Mouse (Mus musculus) thymus, postnatal 14 days (tissue): Measurements from ENCODE around the gene Slc39a11.

Source experiments
- DNase-seq: peaks from one replicate; pipeline ENCODE4 v3.0.0; 2021

The Slc39a11 gene

DNA sequence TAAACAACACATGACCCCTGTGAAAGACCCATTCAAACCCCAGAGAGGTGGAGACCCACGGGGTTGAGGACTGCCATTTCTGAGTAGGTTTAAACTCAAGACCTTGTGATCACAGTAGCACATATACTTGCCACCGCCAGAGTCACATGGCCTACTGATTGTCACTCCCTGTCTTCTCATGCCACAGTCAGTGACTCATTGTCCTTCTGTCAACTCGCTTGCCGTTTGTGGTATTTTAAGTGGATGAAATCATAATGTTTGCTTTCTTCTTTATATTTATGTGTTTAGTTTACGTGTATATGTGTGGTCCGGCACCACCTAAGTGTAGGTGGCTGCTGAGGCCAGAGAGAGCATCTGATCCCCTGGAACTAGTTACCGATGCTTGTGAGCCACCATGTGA is 112.2 kb downstream of the Slc39a11 start:
- DNase-seq: no peak

- DNase-seq: no peak
These were observed 112.7 kb downstream of the Slc39a11 start for GRCm38 (mm10) chr11:113537199-113537586.

- DNase-seq: peak; percentile 52
These were observed 113.3 kb downstream of the Slc39a11 start for GRCm38 (mm10) chr11:113536308-113537198.

DNA sequence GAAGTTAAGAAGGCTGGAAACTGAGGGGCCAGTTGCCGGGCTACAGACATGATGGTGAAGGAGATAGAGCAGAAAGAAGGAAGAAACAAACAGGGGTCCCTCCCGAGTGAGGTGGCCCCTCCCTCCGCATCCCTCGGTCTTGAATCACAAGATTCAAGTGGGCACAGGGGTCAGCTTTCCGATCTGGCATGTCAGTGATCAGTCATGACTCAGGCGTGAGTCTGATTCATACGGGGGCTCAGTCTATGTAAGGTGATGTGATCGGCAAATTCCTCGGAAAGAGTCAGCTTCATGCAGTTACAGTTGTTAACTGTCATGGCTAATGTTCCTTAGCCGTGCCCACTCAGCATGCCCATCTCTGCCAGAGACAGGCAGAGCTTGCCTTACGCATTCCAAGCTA is 115.5 kb downstream of the Slc39a11 start:
- no peak for DNase-seq

GRCm38 (mm10) chr11:113533931-113534330 is 115.9 kb downstream of the Slc39a11 start:
- no peak for DNase-seq

GRCm38 (mm10) chr11:113528391-113528790 is 121.5 kb downstream of the Slc39a11 start:
- no peak for DNase-seq

GRCm38 (mm10) chr11:113525731-113526130 is 124.1 kb downstream of the Slc39a11 start:
- DNase-seq: no peak

DNA sequence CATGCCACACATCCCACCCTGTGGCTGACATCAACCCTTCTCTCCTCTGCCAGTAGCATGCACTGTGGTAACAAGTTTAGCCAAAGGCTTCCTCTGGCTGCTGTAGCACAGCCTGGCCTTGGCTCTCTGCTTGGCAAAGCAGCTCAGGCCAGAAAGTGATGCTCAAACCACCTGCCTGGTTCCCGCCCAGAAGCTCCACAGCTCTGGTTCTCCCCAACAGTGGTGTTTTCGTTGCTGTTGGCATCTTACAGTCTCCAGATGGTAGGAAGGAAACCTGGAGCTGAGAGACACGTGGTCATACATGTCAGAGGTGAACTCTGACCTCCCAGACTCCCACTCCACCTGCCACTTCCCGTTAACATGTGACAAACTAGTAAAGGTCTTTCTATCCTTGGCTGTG is 127.2 kb downstream of the Slc39a11 start:
- no peak for DNase-seq

- no peak for DNase-seq
These were observed 128.2 kb downstream of the Slc39a11 start for GRCm38 (mm10) chr11:113521469-113522190.

- no peak for DNase-seq
These were observed 128.9 kb downstream of the Slc39a11 start for GRCm38 (mm10) chr11:113520851-113521461.

DNA sequence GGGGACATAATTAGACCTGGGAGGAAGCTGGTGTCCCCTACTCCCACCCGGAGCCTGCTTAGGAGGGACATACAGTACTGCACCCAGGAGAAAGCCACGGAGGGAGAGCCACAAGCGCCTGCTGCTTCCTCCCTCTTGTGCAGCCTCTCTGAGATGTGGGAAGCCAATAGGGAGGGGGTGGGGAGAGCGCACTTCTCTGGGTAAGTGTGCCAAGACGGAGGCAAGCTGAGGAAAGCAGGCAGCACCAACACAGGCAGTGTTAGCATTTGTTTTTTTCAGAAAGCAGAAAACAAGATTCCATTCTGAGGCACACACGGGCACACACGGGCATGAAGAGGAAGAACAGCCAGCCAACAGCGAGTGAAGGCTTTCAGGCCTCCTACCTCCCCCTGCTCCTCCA is 129.5 kb downstream of the Slc39a11 start:
- DNase-seq: no peak

DNA sequence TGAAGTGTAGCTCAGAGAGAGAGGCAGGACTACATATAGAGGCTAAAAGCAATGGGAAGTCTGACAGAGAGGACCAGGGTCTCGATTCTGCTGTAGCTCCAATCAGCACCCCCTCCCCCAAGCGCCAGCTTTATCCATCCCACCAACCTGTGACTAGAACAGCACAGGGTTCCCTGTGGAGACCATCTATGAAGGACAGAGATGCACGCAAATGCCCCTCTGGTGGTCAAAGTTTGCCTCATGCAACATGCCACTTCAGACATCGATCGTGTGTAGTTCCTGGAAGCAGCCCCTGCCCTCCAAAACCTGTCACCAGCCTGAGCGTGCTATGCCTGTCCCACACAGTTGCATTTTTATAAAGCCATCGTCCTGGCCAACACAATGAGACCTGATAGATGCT is 129.9 kb downstream of the Slc39a11 start:
- DNase-seq: no peak

DNA sequence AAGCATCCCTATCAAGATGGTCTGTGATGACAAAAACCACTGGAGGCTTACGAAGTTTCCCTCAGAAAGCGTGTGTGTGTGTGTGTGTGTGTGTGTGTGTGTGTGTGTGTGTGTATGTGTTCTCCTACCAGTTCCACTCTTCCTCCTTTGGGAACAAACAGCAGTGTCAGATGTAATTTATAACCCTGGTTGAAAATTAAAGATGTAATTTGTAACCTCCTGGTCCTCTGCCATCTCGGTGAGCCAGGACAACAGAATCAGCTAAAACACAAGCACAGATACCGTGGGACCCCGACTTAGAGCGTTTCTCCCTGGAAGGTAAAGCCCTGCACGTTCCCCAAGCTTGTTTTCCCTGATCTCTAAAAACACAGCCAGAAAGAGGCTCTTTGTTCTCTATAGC is 131.7 kb downstream of the Slc39a11 start:
- DNase-seq: no peak

DNA sequence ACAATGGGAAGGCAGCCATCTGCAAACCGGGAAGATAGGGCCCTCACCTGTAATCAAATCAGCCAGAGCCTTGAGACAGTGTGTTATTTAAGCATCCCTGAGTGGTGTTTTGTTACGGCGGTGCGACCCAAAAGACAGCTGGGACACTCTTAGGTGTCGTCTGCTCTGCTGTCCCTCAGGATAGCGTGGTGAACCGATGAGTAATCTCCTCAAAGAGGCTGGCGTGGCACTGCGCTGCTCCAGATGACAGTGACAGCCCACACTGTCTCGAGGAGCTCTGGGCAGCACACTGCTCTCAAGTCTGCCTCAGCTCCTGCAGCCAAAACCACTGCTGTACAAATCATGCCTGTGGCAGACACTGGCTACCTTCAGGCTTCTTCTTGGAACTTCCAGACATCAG is 133.7 kb downstream of the Slc39a11 start:
- DNase-seq: no peak

- no peak for DNase-seq
These were observed 136.9 kb downstream of the Slc39a11 start for GRCm38 (mm10) chr11:113512976-113513375.

- no peak for DNase-seq
These were observed 137.7 kb downstream of the Slc39a11 start for GRCm38 (mm10) chr11:113512150-113512549.

DNA sequence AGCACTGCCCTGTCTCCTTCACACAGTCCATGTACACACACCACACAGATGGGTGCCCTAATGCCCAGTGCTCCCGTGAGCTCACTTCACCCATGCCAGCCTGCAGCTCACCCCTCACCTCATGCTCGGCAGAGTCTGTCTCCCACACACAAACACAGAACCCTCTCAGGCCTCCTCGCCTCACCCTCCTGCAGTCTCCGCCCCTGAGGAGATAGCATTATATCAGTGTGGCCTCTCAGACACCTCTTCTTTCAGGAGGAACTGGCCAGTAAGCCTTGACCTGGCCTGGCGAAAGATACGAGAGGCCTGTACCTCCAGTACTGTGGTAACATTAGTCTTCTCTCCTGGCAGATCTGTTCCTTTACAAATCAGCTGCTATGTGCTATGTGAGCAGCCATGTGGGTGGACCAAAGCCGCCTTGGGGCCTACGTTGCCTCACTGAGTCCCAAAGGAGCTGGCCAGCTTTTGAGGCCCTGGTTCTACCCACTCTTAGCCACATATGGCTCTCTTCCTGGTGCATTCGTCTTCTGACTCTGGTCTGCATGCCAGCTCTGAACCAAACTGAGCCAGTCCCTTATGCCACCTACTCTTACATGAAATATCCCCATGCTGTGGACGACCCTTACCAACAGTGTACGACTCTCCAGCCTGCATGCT is 138.8 kb downstream of the Slc39a11 start:
- no peak for DNase-seq

- DNase-seq: peak; percentile 50
These were observed 139.6 kb downstream of the Slc39a11 start for GRCm38 (mm10) chr11:113510249-113510648.

GRCm38 (mm10) chr11:113507716-113508480 is 142.0 kb downstream of the Slc39a11 start:
- no peak for DNase-seq

DNA sequence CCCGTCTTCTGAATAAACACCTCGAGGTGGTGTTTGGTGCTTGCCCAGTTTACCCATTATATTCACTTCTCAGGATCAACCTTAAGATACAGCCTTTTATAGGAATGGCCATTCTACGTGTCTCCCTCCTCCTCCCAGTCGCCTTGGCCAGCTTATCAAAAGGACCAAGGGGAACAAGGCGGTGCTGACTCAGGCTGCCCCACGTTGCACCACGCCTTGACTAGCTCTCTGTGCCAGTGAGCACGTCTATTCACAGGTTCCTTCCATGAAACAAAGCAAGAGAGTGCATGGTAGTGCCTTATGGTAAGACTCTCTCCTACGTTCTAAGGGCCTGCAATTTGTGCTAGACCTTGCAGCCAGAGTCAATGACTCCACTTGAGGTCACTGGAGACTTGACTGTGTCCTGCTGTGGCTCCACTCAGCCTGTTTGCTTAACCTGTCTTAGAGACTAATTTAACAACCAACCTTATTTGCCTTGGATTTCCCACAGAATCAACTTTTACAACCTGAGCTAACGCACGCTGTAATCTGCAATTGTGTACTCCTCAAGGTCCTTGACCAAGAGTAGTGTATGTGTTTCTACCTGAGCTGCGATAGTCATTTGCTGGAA is 144.2 kb downstream of the Slc39a11 start:
- DNase-seq: no peak

DNA sequence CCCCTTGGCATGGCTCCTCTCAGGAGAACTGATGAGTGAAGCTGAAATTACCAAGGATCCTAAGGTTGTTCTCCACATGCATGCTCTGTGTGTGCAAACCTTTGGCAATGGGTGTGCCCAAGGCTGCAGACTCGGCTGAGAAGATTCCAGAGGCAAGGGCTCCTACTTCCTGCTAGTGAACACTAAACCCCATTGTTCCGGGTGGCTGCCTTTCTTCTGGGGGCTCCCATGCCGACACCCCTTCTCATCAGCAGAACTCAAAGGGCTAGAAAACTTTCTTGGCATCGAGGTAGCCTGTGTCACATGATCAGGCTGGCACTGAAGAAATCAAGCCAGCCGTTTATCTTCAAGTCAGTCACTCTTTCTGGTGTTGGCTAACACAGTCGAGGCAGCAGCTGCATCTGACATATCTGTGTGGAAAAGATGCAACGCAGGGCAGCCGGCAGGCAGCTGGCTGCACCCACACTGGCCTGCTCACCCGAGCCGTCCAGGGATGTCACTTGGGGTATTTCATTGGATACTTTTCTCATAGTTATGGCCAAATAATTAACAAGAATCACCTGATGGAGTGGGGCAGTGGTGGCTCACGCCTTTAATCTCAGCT is 145.3 kb downstream of the Slc39a11 start:
- no peak for DNase-seq

DNA sequence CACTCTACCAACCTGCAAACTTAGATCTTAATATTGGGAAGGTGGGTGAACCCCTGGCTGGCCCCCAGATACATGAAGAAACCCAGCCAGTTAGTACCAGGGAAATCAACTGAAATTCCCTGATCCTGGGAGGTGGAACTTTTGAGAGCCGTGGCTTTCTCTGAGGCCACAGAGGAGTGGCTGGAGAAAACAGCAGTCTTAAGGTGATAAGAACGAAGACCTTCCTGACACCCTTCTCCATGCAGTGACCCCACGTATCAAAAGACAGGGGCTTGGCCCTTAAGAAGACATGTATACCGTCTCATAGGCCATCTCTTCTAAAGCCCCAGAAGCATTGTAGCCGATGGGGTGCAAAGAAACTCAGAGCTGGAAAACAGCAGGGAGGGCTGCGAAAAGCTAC is 146.9 kb downstream of the Slc39a11 start:
- DNase-seq: no peak
